Mouse (Mus musculus): ENCODE results near the gene Vmn2r48.
"Not testable (repeated sequence)": the region's sequence is repeated elsewhere in the genome, so short reads cannot be mapped to it uniquely, and the experiment has no call there.

The Vmn2r48 gene

GRCm38 (mm10) chr7:9953485-9953884 lies at the start of gene Vmn2r48:
Gene Vmn2r48 (minus strand): TSS chr7:9953585.
- DNase-seq = not testable (repeated sequence)

GRCm38 (mm10) chr7:9992157-9992556 lies 38.8 kb upstream of the Vmn2r48 start, which contains the start of gene Vmn2r49:
Gene Vmn2r49 (minus strand): TSS chr7:9992257.
- DNase-seq = not testable (repeated sequence)

Measured in cerebellum, adult 8-10 months (tissue).